Mouse (Mus musculus) stomach, embryonic 16.5 days (tissue): ENCODE data around the gene Srcap. TPM values are rescaled to one million over a fixed set of nuclear protein-coding genes. Genes with fewer than 3 reads are reported as not detected.
A peak's percentile ranks its signal among the peaks of the same experiment; 100 is the strongest.

Experiments
- ATAC-seq: fragments of 200-750 bp; cut with Nextera tagmentation; 2 replicates; pipeline ENCODE4 v1.8.0; 2017; ENCODE audit warnings: moderate number of reproducible peaks, moderate TSS enrichment; ENCODE audit not compliant: insufficient read depth, low FRiP score
- H3K27ac ChIP-seq: fragments of 300-500 bp; sonication (generic); 2 replicates; pipeline ENCODE4 v1.5.1; 2014; ENCODE audit warnings: low read length
- H3K27me3 ChIP-seq: fragments of 300-500 bp; sonication (generic); 2 replicates; pipeline ENCODE4 v1.6.1; 2014; ENCODE audit warnings: low read length, control low read depth, mixed read lengths; ENCODE audit not compliant: control insufficient read depth, insufficient read depth
- H3K36me3 ChIP-seq: fragments of 300-500 bp; sonication (generic); 2 replicates; pipeline ENCODE4 v1.6.1; 2014; ENCODE audit warnings: low read length; ENCODE audit not compliant: control insufficient read depth, insufficient read depth
- H3K4me1 ChIP-seq: fragments of 300-500 bp; sonication (generic); 2 replicates; pipeline ENCODE4 v1.6.1; 2014; ENCODE audit warnings: low read length, control low read depth, mixed read lengths; ENCODE audit not compliant: control insufficient read depth, insufficient read depth
- H3K4me2 ChIP-seq: fragments of 300-500 bp; sonication (generic); 2 replicates; pipeline ENCODE4 v1.6.1; 2014; ENCODE audit warnings: low read depth, low read length, mixed read lengths
- H3K4me3 ChIP-seq: fragments of 300-500 bp; sonication (generic); replicated peaks from 2 replicates; pipeline ENCODE4 v1.5.1; 2014; ENCODE audit warnings: mild to moderate bottlenecking, low read length
- H3K9ac ChIP-seq: fragments of 300-500 bp; sonication (generic); 2 replicates; pipeline ENCODE4 v1.6.1; 2014; ENCODE audit warnings: low read length
- H3K9me3 ChIP-seq: fragments of 300-500 bp; sonication (generic); replicated peaks from 2 replicates; pipeline ENCODE4 v1.6.1; 2016; ENCODE audit warnings: low read length, control low read depth; ENCODE audit not compliant: control insufficient read depth
- WGBS: fragments of 180-500 bp; shearing (Covaris S2); extraction: QIAGEN DNeasy Blood & Tissue Kit; methylation state at CpG from one replicate; pipeline ENCODE4 v1.1.7; 2014; 5-methylcytosine and 5-hydroxymethylcytosine counted together
- polyA plus RNA-seq: library from polyadenylated mRNA; unstranded; fragments of >200 nt; fragmentation: Nextera tagmentation; extraction: Ambion mirVana; gene quantifications from 2 replicates; pipeline ENCODE4 v1.2.1, GENCODE M21; 2015

Gene Srcap
- polyA plus RNA-seq, 1 experiment from 2014 or later: 32.4 TPM

GRCm38 (mm10) chr7:127560580-127560979 lies 48.8 kb downstream of the Srcap start:
- Histone ChIP-seq H3K27ac (no peak overlapping the region), H3K9ac (no peak overlapping the region), H3K36me3 (peaks cover 46% of the 10 kb centered on the region), H3K4me1 (no peaks in the 10 kb centered on the region), H3K4me2 (no peak overlapping the region), H3K9me3 (no peaks in the 10 kb centered on the region), H3K27me3 (no peaks in the 10 kb centered on the region), H3K4me3 (no peak overlapping the region)
- ATAC-seq: no peak
- 92% methylated on average over 11 of the region's 11 CpGs for WGBS

DNA sequence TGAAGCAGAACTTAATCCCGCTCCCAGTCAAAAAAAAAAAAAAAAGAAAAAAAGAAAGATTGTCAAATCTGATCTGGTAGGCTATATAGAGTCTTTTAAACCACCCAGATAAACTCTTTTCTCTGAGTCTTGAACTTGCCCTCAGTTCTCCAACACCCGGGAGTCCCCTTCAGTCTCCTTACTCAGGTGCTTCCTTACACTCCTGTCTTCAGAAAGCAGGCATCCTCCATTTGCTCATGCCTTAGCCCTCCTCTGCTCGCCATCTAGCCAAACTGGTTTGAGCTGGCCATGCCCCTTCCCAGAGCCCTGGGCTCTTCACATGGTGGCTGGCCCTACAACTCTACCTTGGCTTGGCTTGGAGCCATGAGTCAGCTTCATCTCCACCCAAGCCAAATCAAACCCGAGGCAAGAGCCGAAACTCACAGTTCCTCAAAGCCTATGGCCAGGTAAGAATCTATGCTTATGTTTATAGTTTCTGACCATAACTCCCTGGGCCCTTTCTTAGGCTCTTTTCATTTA lies 49.6 kb downstream of the Srcap start, which contains the start of gene Tmem265:
Gene Tmem265, plus strand, starts transcription at position 51 of the 519 bp plus-strand sequence.
- no peak within 1 kb of the TSS for H3K4me3 ChIP-seq
- 84% methylated on average over 5 of the region's 5 CpGs for WGBS
- H3K9me3 ChIP-seq: no peaks in the 10 kb centered on the region
- no peak for ATAC-seq
- peaks cover 44% of the 10 kb centered on the region for H3K36me3 ChIP-seq
- no peaks in the 10 kb centered on the region for H3K27me3 ChIP-seq
- no peak within 1 kb of the TSS for H3K4me2 ChIP-seq
- no peak within 1 kb of the TSS for H3K9ac ChIP-seq
- no peak within 1 kb of the TSS; the same call in 1 of the 2 replicates for H3K27ac ChIP-seq
- H3K4me1 ChIP-seq: no peaks in the 10 kb centered on the region

- ATAC-seq: no peak
- Histone ChIP-seq H3K4me1 (no peaks in the 10 kb centered on the region), H3K27me3 (no peaks in the 10 kb centered on the region), H3K4me3 (no peak overlapping the region), H3K27ac (no peak overlapping the region), H3K4me2 (no peak overlapping the region), H3K9me3 (no peaks in the 10 kb centered on the region), H3K9ac (no peak overlapping the region), H3K36me3 (peaks cover 22% of the 10 kb centered on the region)
- WGBS: 73% methylated on average over 6 of the region's 6 CpGs
These were observed 52.8 kb downstream of the Srcap start for GRCm38 (mm10) chr7:127564381-127565150.

DNA sequence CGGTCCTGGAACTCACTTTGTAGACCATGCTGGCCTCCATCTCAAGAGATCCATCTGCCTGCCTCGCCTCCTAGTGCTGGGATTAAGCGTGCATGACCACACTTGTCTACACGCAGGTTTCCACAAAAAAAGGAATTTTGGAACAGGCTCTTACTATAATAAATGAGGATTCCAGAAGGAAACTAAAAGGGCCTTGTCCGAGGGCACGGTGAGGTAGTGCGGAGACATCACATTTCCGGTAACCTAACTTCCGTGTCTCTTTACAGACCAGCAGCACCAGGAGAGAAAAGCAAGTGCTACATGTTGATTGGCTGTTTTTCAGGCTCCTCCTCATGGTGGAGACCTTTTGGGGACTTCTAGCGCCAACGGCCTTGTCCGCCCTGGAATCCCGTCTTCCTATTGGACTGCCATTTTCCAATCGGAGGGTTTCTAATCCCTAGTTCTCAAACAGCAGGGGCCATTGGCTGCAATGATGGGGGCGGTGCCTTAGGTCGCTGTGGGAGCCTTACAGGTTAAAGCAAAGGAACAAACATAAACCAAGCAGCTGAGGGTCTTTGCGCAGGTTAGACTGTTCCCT lies 61.2 kb downstream of the Srcap start, which contains the start of gene Phkg2:
Gene Phkg2, plus strand, starts transcription at position 446 of the 577 bp plus-strand sequence.
- Histone ChIP-seq H3K27ac (peak within 1 kb of the TSS; percentile 50), H3K4me1 (peaks cover 11% of the 10 kb centered on the region), H3K4me3 (peak within 1 kb of the TSS; percentile 83), H3K27me3 (no peaks in the 10 kb centered on the region), H3K4me2 (peak within 1 kb of the TSS; percentile 94), H3K9ac (peak within 1 kb of the TSS; percentile 89), H3K36me3 (no peaks in the 10 kb centered on the region), H3K9me3 (no peaks in the 10 kb centered on the region)
- peak; percentile 98 for ATAC-seq
- WGBS: under 1% methylated on average over 17 of the region's 17 CpGs

GRCm38 (mm10) chr7:127573503-127574008 lies 61.8 kb downstream of the Srcap start:
- peak overlapping the region; percentile 50; the same call in 1 of the 2 replicates for H3K27ac ChIP-seq
- WGBS: under 1% methylated on average over 28 of the region's 28 CpGs
- peaks cover 11% of the 10 kb centered on the region for H3K4me1 ChIP-seq
- H3K27me3 ChIP-seq: no peaks in the 10 kb centered on the region
- H3K36me3 ChIP-seq: no peaks in the 10 kb centered on the region
- ATAC-seq: peak; percentile 37
- H3K9me3 ChIP-seq: no peaks in the 10 kb centered on the region
- peak overlapping the region; percentile 94 for H3K4me2 ChIP-seq
- peak overlapping the region; percentile 89 for H3K9ac ChIP-seq
- peak overlapping the region; percentile 83 for H3K4me3 ChIP-seq

DNA sequence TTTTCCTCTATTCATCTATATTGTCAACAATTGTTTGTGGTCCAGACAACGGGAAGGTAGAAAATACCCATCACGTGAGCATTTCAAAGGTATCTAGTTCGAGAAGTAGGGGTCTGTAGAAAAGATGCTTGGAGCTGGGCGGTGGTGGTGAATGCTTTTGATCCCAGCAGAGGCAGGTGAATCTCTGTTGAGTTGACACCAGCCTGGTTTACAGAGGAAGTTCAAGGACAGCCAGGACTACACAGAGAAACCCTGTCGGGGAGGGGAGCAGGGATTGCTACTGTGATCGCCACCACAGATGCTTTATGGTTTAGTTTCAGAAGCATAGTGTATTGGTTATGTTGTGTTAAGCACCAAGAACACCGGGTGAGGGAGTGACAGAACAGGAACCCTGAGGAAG lies 62.3 kb downstream of the Srcap start:
- Histone ChIP-seq H3K9ac (peak overlapping the region; percentile 89), H3K27ac (no peak overlapping the region), H3K4me3 (peak overlapping the region; percentile 83), H3K4me1 (peaks cover 11% of the 10 kb centered on the region), H3K4me2 (peak overlapping the region; percentile 94), H3K27me3 (no peaks in the 10 kb centered on the region), H3K9me3 (no peaks in the 10 kb centered on the region), H3K36me3 (no peaks in the 10 kb centered on the region)
- no peak for ATAC-seq
- 13% methylated on average over 7 of the region's 7 CpGs for WGBS

DNA sequence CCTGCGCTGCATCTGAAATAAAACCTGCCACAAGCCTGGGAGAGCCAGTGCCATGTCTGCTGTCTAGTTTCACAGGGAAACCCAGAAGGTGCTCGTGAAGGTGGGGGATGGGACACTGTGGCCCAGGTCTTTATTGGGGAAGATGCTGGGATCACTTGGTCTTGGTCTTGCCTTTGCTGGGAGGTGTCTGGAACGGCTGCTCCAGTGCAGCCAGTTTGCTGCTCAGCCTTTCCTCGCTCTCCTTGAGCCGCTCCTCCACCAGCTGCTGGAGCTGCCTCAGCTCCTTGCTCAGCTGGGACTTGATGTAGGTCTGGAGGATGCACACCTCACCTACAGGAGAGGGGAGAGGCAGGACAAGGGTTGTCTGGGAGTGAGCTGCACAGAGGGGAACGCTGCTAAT lies 71.5 kb downstream of the Srcap start:
- Histone ChIP-seq H3K9ac (no peak overlapping the region), H3K27me3 (no peaks in the 10 kb centered on the region), H3K4me1 (peaks cover 6% of the 10 kb centered on the region; the same call in 1 of the 2 replicates), H3K4me3 (no peak overlapping the region), H3K4me2 (no peak overlapping the region), H3K36me3 (peaks cover 22% of the 10 kb centered on the region), H3K27ac (no peak overlapping the region), H3K9me3 (no peaks in the 10 kb centered on the region)
- 93% methylated on average over 6 of the region's 6 CpGs for WGBS
- ATAC-seq: no peak

DNA sequence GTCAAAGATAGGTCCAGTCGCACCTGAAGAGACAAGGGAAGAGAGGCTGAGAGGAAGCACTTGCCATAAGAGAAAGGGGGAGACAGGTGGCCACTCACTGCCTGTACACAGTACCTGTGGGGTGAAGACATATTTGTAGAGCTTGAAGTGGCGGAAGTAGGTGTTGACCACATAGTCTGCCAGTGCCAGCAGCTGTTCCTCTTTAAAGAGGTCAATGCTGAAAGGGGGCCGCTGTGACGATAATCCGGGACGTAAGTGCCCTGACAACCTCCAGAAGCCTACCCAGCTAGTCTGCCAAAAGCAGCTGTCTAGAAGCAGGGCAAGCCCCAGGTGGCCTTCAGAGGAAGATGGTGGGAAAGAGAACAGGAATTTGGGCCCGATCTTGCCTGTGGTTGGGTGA lies 73.2 kb downstream of the Srcap start:
- ATAC-seq: no peak
- Histone ChIP-seq H3K27ac (no peak overlapping the region), H3K4me1 (peaks cover 13% of the 10 kb centered on the region), H3K4me2 (no peak overlapping the region), H3K36me3 (peaks cover 22% of the 10 kb centered on the region), H3K4me3 (no peak overlapping the region), H3K27me3 (no peaks in the 10 kb centered on the region), H3K9ac (no peak overlapping the region), H3K9me3 (no peaks in the 10 kb centered on the region)
- WGBS: 88% methylated on average over 7 of the region's 7 CpGs

DNA sequence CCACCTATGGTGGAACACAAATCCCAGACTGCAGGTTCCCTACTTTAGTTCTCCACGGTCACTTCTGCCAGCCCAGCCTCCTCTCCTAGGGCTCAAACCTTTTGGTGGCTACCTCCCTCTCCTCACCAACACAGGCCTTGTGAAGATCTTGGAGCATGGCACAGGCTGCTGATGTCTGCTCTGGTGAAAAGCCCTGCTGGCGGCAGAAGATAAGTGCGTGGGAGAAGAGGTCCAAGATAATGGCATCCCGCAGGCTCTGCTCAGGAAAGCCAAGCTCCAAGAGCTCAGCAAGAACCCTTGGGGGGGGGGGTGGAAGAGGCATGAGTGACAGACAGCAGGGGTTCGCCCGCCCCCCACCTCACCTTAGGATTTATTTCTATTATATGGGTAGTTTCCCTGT lies 74.4 kb downstream of the Srcap start:
- Histone ChIP-seq H3K9me3 (no peaks in the 10 kb centered on the region), H3K9ac (no peak overlapping the region), H3K27me3 (no peaks in the 10 kb centered on the region), H3K4me1 (peaks cover 13% of the 10 kb centered on the region), H3K4me2 (no peak overlapping the region), H3K4me3 (no peak overlapping the region), H3K36me3 (peaks cover 22% of the 10 kb centered on the region), H3K27ac (no peak overlapping the region)
- ATAC-seq: no peak
- 81% methylated on average over 6 of the region's 6 CpGs for WGBS
